Mouse (Mus musculus): Measurements from ENCODE around the gene Pidd1. TPM values are rescaled to one million over a fixed set of nuclear protein-coding genes. Genes with fewer than 3 reads are reported as not detected.

Pidd1 gene
- total RNA-seq, 2 experiments from 2014 or later: 0.21 to 0.42 TPM

DNA sequence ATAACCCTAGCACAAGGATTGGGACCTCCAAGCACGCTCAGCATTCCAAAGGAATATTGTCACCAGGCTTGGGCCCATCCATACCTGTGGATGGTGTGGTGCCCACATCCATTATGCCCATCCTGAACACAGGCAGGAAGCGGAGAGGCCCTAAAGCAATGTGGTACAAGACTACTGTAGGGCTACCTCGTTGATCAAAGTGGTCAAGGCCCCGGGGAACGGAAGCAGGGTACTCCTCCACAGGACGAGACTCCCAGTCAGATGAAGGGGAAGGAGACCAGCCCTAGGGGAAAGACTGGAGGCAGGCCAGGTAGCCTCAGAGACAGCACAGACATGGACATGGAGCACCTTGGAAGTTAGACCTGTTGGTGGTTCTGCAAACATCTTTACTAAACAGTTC is 28.9 kb upstream of the Pidd1 start:
- DNase-seq: no peak

DNA sequence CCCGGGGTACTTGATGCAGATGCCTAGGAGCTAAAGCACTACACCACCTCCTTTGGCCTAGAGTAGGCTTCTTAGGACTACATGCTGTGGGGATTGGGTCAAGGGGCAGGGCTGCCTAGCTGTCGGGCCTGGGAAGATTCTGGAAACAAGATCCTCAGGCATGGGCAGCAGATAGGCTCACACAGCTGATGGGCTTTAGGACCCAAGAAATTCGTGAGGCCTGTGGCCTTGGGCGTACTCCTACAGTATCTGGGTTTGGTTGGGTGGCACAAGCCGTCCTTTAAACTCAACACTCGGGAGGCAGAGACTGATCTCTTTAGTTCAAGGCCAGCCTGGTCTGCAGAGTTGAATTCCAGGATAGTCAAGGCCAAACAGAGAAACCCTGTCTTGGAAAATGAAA is 28.4 kb upstream of the Pidd1 start:
- no peak for DNase-seq

DNA sequence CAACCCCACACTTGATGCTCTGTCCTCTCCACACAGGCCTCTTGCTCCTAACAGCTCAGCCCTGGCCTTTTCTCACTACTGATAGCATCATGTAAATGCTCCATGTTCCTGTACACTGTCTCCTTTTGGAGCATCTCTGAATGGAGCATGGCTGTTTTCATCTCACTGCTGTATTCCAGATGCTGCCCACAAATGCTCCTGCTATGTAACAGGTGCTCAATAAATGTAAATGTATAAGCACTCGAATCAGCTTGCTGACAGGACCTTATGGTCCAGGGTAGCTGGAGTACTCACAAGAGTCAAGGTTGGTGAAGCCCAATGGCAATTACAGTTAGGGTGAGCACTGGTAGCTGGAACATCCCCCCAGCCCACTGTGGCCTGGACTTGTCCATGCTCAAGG is 27.4 kb upstream of the Pidd1 start:
- DNase-seq: no peak

DNA sequence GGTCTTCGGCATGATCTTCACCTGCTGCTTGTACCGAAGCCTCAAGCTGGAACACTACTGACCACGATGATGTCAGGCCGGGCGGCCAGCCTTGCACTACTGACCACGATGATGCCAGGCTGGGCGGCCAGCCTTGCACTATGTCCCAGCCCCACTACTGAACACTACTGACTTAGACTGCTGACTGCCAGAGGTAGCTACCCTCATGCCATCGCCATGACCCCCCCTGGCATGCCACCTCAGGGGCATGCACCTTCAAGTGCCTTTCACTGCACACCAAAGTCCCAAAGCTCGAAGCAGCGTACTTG is 26.8 kb upstream of the Pidd1 start:
- DNase-seq: no peak

DNA sequence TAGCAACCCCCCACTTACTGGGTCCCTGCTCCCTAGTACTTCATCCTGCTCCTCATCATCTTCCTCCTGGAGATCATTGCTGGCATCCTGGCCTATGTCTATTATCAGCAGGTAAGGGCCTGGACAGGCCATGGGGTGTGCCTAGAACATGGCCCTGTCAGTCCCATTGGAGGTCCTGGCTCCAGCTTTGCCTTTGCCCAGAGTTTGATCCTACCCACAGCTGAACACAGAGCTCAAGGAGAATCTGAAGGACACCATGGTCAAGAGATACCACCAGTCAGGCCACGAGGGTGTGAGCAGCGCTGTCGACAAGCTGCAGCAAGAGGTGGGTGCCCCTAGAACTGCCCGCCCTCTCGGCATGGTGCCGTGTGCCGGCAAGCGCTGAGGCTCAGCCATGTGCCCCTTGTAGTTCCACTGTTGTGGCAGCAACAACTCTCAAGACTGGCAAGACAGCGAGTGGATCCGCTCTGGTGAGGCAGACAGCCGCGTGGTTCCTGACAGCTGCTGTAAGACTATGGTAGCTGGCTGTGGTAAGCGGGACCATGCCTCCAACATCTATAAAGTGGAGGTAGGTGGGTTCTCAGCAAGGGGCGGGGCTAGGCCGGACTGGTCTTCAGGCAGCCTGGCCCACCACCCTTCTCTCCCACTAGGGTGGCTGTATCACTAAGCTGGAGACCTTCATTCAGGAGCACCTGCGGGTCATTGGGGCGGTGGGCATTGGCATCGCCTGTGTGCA is 26.2 kb upstream of the Pidd1 start:
- peak; percentile 54 to 55 for DNase-seq

DNA sequence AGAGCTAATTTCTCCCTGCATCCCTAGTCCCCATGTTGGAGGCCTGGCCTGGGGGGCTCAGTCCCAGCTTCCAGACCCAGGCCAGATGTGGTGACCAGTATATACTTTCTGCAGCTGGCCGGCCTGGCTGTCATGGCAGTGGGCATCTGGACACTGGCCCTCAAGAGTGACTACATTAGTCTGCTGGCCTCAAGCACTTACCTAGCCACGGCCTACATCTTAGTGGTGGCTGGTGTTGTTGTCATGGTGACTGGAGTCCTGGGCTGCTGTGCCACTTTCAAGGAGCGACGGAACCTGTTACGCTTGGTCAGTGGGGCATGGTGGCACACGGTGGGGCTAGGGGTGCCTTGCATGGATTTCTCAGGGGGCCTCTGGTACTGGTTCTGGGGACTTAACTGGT is 25.5 kb upstream of the Pidd1 start:
- no peak for DNase-seq

DNA sequence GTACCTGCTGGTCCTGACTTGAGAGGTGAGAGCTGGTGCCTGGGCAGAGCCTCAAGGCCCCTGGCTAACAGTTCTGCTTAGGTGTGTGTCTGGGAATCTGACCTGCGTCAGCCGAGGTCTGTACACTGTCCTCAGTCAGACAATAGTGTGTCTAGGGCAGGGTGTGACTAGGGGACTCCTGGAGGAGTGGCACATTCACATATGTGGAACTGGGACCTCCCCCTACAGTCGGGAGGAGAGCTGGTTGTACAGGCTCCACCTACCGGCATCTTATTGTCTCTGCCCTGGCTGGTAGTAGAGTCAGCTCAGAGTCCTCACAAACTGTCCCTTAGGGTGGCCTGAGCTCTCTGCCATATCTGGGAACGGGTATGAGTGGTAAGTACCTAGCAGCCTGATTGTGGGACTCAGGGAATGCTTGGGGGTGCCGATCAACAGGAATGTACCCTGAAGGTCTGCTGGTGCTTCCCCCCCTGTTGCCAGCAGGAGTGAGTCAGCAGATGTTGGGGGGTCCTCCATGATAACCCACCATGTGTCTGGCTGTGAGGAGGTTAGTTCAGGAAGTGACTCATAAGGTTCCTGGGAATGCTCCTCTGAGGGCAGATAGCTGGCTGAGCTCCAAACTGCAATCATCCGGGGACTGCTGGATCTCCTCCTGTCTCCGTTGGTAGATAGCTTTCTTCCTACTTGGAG is 24.8 kb upstream of the Pidd1 start:
- peak; percentile 81 to 90 for DNase-seq

DNA sequence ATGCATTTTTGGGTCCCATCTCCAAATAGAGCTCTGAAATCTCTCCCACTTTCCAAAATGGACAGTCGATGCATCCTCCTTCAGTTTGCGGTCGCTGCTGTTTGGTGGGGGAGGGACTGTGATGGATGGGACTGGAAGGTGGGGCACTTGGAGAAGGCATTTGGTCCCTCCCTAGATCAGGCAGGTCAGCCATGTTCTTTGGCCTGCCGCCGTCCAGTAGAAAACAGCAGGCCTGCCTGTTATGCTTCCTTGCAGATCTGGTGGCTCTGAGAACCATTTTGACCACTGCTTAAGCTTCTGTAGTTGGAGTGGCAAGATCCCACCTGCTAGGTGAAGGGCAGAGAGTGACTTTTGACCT is 24.3 kb upstream of the Pidd1 start:
- DNase-seq: peak in 1 of 2 experiments; percentile 52

DNA sequence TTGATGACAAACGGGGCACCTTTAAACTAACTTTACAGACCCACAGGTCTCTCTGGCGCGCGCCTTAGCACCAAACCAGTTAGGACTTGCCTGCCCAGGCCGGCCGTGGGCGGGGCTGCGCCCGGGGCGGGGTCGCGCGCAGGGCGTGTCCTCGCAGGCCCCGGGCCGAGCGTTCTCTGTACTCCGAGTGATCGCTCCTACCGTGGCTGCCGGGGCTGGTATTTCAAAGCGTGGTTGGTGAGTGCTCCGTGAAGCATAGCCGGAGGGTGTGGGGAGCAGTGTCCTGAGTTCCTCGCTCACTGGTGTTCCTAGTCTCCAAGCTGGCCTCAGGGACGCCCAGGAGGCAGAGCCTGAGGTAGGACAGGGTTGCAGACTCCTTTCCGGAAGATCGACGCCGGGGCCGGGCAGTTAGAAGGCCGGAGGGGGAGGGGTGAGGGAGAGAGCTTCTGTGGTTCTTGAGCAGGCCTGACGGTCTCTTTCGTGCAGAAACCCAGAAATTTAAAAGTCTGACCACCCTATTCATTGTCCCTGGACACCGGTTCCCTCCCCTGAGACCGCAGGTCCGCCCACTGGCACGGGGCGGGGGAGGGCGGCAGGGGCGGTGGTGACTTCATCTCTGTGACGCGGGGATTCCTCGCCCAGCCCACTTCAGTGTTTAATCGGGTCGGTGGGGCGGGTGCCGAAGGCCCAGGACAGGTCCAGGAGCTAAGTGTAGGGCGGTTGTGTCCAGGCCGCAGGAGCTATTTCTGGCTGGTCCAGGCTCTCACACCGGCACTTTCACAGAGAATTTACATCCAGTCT is 23.6 kb upstream of the Pidd1 start, which contains the start of gene Cd151:
TSS of gene Cd151 (plus strand) at position 163 of the 801 bp plus-strand sequence.
- peak; percentile 93 to 94 for DNase-seq

DNA sequence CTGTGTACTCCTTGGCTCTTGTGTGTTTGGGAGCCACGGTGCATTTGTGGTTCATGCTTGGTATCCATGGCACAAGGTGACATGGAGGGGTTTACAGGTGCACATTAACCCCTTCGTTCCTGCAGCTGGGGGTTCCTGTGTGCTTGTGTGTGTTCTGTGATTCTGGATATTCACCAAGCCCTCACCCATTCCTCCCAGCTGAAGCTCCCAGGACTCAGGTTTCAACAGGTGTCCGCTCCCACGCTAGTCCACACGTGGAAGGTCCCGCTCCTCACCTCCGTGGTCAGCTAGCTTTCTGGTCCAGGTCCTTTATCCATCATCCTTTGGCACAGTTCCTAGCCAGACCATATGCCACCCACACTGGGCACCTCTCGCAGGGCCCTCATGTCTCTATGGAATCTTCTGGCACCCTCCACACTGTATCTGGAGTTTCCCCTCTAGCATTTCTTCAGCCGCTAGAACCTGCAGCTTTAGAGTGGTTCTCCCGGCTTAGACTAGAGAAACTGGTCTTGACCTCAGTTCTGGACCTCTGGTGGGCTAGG is 22.9 kb upstream of the Pidd1 start:
- no peak for DNase-seq

DNA sequence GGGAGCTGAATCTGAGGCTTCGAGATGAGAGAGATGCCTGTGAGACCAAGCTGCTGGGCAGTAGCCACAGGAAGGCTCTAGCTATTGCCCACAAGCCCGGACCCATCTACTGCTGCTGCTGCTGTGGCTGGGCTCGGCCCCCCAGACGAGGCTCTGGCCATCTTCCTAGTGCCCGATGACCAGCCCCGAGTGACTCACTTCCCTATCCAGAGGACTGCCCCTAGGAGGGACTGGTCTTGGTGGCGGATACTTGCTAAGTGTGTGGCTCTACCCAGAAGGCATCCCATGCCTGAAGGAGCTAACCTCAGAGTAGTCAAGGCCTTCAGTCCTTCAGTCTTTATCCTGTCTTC is 22.2 kb upstream of the Pidd1 start:
- DNase-seq: peak; percentile 56 to 75

DNA sequence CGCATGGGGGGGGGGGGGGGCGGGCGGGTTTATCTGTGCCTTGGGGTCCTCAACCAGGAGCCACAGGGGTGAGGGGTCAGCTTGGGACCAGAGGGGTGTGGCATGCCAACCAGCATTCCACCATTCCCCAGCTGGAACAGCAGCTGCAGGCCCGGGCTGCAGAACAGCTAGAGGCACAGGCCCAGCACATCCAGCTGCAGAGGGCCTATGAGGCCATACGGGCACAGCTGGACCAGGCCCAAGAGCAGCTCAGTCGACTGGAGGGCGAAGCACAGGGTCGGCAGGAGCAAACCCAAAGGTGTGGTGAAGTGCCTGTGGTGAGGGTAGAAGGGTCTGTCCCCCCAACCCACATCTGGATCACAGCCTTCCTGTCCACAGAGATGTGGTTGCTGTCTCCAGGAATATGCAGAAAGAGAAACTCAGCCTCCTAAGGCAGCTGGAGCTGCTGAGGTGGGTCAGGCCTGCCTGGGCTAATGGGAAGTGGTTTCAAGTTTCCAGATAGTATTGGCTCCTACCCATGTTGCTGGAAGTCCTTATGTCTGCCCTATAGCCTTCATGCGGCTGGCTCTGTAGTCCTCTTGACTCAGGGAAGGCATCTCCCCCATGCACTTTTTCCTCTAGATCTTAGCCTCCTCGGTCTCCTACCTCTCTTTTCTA is 21.7 kb upstream of the Pidd1 start:
- DNase-seq: peak in 1 of 2 experiments; percentile 40

DNA sequence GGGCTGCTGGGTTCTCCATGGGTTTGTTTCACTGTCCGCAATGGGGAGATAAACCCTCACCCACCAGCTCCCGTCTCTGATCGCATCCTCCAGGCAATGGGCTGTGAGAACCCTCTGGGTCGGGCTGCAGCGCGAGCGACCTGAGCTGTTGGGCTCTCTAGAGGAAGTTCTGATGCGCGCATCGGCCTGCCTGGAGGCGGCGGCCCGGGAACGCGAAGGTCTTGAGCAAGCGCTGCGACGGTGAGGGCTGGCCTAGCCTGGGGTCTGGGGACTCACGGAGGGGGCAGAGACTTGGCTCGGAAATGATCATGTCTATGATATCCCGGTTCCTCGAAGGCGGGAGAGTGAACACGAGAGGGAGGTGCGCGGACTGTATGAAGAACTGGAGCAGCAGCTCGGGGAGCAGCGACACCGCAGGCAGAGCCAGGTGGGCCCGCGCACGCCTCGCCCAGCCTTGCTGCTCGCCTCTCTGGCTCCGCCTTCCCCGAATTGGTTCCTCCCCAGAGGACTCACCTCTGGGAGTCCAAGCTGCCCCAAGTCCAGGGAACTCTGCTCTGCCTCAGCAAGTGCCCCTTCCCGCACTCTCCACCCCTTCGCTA is 20.9 kb upstream of the Pidd1 start:
- peak; percentile 53 to 54 for DNase-seq

DNA sequence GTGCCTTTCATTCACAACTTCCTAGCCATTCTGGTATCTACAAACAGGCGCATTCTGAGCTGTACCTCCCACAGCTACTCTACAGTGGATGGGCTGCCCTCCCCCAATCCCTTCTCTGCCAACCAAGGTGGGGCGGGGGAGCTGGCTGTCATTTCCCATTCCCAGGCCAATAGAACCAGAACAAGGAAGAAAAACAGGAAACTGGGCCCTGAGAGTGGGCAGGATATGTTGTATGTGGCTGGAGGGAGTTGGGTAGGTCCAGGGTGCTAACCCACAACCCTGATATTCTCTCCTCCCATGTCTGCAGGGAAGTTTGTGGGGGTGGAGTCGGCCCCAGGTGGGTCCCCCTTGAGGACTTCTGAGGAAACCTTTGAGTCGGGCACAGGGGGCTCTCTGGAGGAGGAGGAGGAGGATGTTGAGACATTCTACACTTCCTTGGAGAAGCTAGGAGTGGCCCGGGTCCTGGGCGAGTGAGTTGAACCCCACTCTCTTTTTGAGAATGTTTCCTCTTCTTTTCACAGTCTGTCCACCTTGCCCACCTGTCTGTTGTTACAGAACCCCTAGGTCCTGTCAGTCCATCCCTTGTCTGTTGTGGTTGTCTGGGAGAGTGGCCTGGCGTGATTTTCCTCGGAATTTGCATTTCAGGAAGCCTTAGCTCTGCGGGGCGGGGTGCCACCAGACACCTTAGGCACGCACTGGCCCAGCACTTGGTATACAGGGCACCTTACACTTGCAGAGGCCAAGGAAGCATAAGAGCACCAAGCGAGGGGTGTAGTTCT is 20.2 kb upstream of the Pidd1 start:
- peak; percentile 84 to 92 for DNase-seq

DNA sequence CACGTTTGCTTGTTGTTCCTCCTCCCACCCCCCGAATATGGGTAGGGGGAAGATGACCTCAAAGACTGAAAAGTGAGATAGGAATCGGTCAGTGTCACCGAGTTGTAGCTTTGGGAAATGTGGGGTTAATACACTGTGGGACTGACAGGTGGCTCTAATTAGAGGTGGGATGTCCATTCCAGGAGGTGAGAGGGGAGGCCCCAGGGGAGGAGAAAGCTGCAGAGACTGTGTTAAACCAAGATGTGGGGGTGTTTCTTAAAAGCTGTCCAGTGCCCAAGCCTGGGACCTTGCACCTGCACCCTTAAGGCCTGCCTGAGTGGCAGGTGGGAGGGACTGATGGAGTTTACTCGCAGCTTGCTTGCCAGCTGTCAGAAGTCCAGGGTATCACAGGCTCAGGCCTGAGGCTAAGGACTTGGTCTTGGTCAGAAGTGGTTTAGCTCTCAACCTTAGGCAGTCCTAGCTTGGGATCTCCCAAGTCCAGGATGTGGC is 18.6 kb upstream of the Pidd1 start:
- DNase-seq: peak; percentile 64

DNA sequence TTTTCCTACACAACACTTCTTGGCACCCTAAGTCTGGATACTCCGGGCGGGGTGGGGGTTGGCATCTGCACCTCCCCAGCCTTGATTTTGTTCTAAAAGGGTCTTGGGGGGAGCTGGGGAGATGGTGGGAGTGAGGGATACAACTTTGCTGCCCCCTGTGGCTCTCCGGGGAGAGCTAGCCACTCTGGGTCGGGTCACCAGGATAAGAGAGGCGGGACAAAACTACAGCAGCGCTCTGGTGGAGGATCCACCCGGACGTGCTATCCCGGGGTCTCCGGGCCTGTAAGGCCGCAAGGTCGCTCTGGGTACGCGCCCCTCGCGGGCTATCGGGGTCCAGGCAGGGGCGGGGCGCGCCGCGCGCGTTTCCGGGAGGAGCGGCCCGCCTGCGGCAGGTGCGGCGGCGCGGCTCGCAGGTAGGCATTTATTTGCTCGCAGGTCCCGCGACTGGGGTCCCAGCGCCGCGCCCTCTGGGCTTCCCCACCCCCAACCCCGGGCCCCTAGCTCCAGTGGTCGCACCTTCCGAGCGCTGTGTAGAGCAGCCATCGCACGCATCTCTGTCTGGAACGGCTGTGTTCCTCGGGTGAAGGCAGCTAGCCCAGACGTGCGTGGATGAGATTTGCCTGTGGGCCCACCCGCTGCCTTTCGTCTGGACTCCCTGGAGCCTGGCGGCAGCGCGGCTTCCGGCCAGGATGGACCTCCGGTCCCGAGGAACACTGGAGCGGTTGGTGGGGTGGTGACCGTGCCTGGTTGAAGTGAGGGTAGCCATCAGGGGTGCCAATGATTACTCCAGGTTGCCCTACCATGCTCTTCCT is 17.9 kb upstream of the Pidd1 start:
- DNase-seq: peak; percentile 62 to 66

DNA sequence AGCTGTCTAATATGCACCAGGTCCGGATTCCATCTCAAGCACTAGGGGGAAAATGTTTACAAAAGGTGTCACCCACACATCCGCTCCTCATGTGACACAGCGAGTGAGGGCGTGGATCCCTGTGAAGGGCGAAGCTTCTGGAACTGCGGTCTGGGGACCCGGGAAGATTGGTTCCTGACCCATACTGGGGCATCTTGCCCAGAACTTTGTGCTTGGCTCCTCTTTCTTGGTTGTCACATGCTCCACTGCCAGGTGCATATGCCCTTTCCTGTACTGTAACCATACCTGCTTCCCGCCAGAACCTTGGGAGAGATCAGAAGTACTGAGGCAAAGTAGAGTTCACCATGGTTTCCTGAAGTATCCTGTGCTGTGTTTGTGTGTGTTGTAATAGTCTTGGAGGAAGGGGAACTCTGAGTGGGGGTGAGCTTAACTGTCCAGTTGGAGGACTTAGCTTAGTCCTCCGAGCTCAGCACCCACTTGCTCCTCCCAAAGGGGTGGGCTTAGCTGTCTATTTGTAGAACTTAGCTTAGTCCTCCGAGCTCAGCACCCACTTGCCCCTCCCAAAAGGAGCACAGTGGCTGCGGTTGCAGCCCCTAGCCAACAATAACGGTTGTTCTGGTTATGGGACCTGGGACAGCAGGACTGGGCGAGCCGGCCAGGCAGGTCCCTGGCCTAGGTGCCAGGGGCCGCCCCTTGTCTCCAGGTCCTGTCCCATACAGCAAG is 16.7 kb upstream of the Pidd1 start, which contains the start of gene Cracr2b:
TSS of gene Cracr2b (plus strand) at position 704 of the 723 bp plus-strand sequence.
- peak; percentile 69 to 83 for DNase-seq

DNA sequence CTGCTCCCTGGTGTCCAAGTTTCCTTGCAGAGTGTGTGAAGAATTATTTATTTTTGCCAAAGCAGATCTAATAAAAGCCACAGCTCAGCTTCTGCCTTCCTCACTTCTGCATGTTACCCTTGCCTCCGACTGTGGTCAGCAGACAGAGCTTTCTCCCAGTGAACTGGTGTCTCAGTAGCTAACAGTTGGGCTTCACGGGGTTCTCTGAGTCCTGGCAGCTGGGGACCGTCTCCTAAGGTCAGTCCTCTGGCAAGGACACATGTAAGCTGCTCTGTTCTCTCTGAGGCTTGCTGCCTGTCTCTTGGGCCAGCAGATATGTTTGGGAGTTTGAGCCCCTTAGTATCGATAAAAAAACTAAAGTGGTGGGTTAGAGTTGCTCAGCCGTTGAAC is 16.2 kb upstream of the Pidd1 start:
- DNase-seq: peak in 1 of 2 experiments; percentile 60

DNA sequence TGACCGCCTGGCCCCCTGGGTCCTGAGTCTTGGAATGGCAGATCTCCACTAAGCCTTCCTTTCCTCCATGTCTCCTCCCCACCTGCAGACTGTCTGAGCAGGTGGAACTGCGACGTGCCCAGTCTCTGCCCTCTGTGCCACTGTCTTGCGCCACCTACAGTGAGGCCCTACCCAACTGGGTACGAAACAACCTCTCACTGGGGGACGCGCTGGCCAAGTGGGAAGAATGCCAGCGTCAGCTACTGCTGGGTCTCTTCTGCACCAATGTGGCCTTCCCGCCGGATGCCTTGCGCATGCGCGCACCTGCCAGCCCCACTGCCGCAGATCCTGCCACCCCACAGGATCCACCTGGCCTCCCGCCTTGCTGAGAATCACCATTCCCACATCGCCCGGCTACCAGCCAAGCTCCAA is 15.5 kb upstream of the Pidd1 start:
- DNase-seq: peak; percentile 31 to 33

All from heart, adult 18-20 months (tissue).